Mouse (Mus musculus) heart, adult 9 months (tissue): ENCODE measurements at regions not wholly inside any gene's neighbourhood (a gene's known extent, or its start where the extent isn't known, plus 50 kb on each side); places are given as distances from the start of the nearest gene placed in this dataset.

Source experiments
- DNase-seq, 2 experiments: peaks; one replicate each; pipeline ENCODE4 v3.0.0; 2022; ENCODE audit warnings: low spot score in 2 of 2

- no peak for DNase-seq
Observed at GRCm38 (mm10) chr2:147814231-147814630, 232.5 kb downstream of the Foxa2 start.

- no peak for DNase-seq
Observed at GRCm38 (mm10) chr2:147813516-147813915, 233.3 kb downstream of the Foxa2 start.

- peak in 1 of 2 experiments; percentile 8 for DNase-seq
Observed at GRCm38 (mm10) chr2:147808036-147808675, 238.6 kb downstream of the Foxa2 start.

DNA sequence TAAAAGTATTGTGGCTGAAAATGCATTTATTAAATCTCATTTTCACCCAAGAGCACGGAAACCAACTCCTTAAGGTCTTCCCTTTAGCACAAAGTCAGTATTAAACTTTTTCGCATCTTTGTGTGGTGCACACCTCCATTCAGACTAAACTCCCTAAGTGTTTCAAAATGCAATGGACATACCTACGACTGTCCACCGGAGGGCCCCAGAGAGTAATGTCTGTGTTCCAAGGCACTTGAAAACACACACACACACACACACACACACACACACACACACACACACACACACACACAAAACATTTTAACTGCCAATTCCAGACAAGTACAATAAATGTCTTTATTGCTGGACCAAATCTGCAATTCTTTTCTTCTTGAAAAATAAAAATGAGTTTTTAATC is 243.7 kb downstream of the Foxa2 start:
- DNase-seq = no peak

- DNase-seq = no peak
Observed at GRCm38 (mm10) chr2:147791434-147791833, 255.3 kb downstream of the Foxa2 start.

GRCm38 (mm10) chr2:147789877-147790276 is 256.9 kb downstream of the Foxa2 start:
- no peak for DNase-seq

GRCm38 (mm10) chr2:147789268-147789667 is 257.5 kb downstream of the Foxa2 start:
- peak in 1 of 2 experiments; percentile 24 for DNase-seq

GRCm38 (mm10) chr2:147788001-147788400 is 258.8 kb downstream of the Foxa2 start:
- DNase-seq = no peak

GRCm38 (mm10) chr2:147782496-147782895 is 264.3 kb downstream of the Foxa2 start:
- DNase-seq = no peak

DNA sequence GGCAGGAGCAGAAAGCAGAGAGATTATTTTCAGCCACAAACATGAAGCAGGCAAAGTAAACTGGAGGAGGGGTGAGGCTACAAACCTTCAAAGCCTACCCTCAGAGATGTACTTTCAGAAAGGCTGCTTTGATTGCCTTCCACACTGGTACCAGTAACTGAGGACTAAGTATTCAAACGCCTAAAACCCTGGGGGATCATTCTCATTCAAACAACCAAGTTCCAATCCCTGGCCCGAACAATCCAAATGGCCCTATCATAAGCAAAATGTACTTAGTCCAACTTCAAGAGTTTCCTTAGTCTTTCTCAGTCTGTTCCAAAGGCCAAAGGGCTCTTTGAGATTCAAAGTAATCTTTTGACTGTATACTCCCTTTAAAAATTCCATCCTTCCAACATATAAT is 270.5 kb downstream of the Foxa2 start:
- DNase-seq = no peak

DNA sequence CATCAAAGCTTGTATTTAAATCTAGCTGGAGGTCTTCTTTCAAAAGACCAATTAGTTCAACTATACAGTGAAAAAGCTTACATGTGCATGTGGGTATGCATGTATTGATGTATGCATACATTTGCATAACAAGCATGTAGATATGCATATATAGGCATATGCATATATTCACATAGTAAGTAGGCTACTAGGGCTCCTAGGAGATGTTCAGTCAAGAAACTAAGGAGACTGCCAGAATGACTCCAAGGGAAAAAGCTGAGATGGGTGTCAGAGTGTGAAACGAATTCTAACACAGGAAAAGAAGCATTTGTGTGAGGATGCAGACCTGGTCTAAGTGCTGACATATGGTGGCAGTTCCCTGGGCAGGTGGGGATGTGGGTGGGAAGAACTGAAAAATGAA is 274.2 kb downstream of the Foxa2 start:
- no peak for DNase-seq

- no peak for DNase-seq
Observed at GRCm38 (mm10) chr2:147753089-147753488, 293.7 kb downstream of the Foxa2 start.

GRCm38 (mm10) chr2:147751831-147752230 is 294.9 kb downstream of the Foxa2 start:
- no peak for DNase-seq

- no peak for DNase-seq
Observed at GRCm38 (mm10) chr2:147748006-147748405, 298.8 kb downstream of the Foxa2 start.

DNA sequence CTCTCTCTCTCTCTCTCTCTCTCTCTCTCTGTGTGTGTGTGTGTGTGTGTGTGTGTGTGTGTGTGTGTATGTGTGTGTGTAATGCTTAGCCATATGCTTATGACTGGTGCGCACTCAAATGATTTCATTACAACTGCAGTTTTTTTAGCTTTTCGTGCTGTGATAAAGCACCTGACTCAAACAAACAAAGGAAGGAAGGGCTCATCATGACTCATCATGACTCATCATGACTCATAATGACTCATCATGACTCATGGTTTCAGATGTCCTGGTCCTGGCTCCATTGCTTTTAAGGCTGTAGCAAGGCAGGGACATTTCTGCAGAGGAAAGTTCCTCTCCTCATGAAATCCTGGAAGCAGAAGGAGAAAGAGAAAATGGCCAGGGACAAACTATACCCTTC is 302.9 kb downstream of the Foxa2 start:
- no peak for DNase-seq

GRCm38 (mm10) chr2:147738307-147738872 is 308.4 kb downstream of the Foxa2 start:
- DNase-seq = peak; percentile 5 to 29

- no peak for DNase-seq
Observed at GRCm38 (mm10) chr2:147727396-147727795, 319.4 kb downstream of the Foxa2 start.

DNA sequence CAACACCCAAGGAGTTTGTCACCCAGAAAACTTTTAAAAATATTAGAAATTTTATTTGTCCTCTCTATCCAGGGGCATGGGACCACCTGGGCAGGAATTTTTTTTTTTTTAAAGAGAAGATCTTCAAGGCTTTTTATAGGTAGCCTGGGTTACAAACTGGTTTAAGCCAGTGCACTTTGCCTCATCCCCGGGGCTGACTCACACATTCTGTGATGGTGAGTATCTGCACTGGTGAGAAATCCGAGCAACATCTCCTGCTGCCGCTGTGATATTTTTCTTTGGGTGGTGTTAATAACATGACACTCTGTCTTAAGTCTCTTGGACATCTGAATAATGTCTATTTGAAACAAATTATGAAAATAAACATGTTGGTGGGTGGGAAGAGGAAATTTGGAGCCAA is 327.8 kb downstream of the Foxa2 start:
- DNase-seq = no peak

- DNase-seq = no peak
Observed at GRCm38 (mm10) chr2:147717484-147717947, 329.3 kb downstream of the Foxa2 start.

GRCm38 (mm10) chr2:147715791-147716190 is 331.0 kb downstream of the Foxa2 start:
- no peak for DNase-seq

DNA sequence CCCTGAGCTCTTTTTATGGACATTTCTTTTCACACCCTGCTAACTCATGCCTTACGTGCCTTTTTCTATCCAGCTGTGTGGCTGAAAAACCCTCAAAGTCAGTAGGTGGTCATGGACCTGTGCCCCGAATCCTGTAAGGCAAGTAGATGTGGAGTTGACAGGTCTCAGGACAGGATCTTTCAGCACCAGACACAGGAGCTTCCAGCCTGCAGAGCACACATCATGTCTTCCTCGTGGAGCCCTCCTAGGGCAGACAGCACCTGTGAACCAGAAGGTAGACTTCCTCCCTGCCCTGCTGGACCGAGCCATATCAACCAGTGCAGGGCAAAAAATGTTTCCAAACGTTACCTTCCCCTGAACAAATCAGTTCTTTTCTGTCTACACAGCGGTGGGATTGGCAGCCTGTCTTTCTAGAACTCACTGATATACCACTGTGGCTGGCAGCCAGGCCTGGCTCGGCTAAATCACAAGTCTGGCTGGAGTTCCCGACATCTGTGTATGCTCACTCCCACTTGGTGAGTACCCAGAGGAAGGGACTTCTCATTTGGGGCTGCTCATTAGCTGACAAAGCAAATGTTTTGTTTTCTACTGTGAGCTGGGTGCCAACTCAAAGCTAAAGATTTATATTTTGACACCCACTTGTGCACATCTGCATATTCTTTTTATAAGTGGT is 336.0 kb downstream of the Foxa2 start:
- DNase-seq = peak in 1 of 2 experiments; percentile 22

DNA sequence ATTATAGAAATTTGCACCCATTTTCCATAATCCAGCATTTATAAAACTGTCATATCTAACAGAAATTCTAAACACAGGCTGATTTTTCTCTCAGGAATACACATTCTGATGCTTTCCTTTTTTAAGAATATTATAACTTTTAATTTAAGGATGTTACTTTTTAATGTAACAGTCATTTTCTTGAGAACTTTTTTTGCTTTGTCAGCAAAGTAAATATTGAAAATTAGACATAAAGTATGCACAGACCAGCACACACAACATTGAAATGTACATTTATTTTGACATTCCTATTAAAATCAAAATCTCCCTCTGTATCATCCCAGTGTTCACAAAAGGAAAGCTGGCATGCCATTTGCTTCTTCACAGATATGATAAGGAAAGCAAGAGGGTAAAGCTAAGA is 337.0 kb downstream of the Foxa2 start:
- no peak for DNase-seq

- DNase-seq = no peak
Observed at GRCm38 (mm10) chr2:147707156-147707555, 339.6 kb downstream of the Foxa2 start.
